Mouse (Mus musculus) liver, embryonic 14.5 days (tissue): ENCODE data around the gene Foxj1. TPM values are rescaled to one million over a fixed set of nuclear protein-coding genes. Genes with fewer than 3 reads are reported as not detected.

Source experiments
- ATAC-seq: fragments of 200-750 bp; cut with Nextera tagmentation; 2 replicates; pipeline ENCODE4 v1.8.0; 2017; ENCODE audit warnings: moderate number of reproducible peaks, mild to moderate bottlenecking, moderate library complexity; ENCODE audit not compliant: insufficient read depth
- DNase-seq, 3 experiments: peaks; one replicate each; pipeline ENCODE4 v3.0.0-alpha.2; 2012 to 2013; ENCODE audit warnings: low read depth in 3 of 3, low spot score in 3 of 3
- H3K27ac ChIP-seq: fragments of 300-500 bp; sonication (generic); 2 replicates; pipeline ENCODE4 v1.5.1; 2014; ENCODE audit warnings: moderate library complexity, mild to moderate bottlenecking, control low read depth, inconsistent platforms
- H3K27me3 ChIP-seq: fragments of 300-500 bp; sonication (generic); 2 replicates; pipeline ENCODE4 v1.6.1; 2014; ENCODE audit warnings: mild to moderate bottlenecking, low read length, moderate library complexity; ENCODE audit not compliant: control insufficient read depth, insufficient read depth
- H3K36me3 ChIP-seq: fragments of 300-500 bp; sonication (generic); replicated peaks from 2 replicates; pipeline ENCODE4 v1.6.1; 2014; ENCODE audit warnings: low read depth; ENCODE audit not compliant: control insufficient read depth, insufficient read depth
- H3K4me1 ChIP-seq, 2 experiments: fragments of 200-500 bp in 1 of 2; fragments of 300-500 bp in 1 of 2; sonication (generic) in 1 of 2; replicated peaks; 2 replicates each; pipeline ENCODE4 v1.6.1; 2012 to 2014; ENCODE audit warnings: antibody characterized with exemption in 1 of 2, inconsistent platforms in 1 of 2, low read length in 1 of 2; ENCODE audit not compliant: control insufficient read depth in 2 of 2, insufficient read depth in 2 of 2
- H3K4me2 ChIP-seq: fragments of 300-500 bp; sonication (generic); 2 replicates; pipeline ENCODE4 v1.6.1; 2014; ENCODE audit warnings: low read depth, mild to moderate bottlenecking, control low read depth, moderate library complexity
- H3K4me3 ChIP-seq, 2 experiments: fragments of 200-500 bp in 1 of 2; fragments of 300-500 bp in 1 of 2; sonication (generic) in 1 of 2; 2 replicates each; pipeline ENCODE4 v1.5.1; 2012 to 2014; ENCODE audit warnings: low read depth in 2 of 2, low read length in 2 of 2, mild to moderate bottlenecking in 2 of 2, control low read depth in 1 of 2, inconsistent platforms in 1 of 2, moderate library complexity in 1 of 2; ENCODE audit not compliant: insufficient read depth in 1 of 2
- H3K9ac ChIP-seq: fragments of 300-500 bp; sonication (generic); replicated peaks from 2 replicates; pipeline ENCODE4 v1.6.1; 2014; ENCODE audit warnings: mild to moderate bottlenecking, control low read depth, moderate library complexity
- H3K9me3 ChIP-seq: fragments of 300-500 bp; sonication (generic); 2 replicates; pipeline ENCODE4 v1.6.1; 2016; ENCODE audit warnings: low read length, mixed read lengths; ENCODE audit not compliant: control insufficient read depth
- CTCF ChIP-seq: IDR thresholded peaks from 2 replicates; pipeline ENCODE4 v1.5.1; 2016; ENCODE audit warnings: antibody characterized with exemption, low read depth, control low read depth
- EP300 ChIP-seq: IDR thresholded peaks from 2 replicates; pipeline ENCODE4 v1.6.1; 2016; ENCODE audit warnings: antibody characterized with exemption, low read depth
- WGBS: fragments of 180-500 bp; shearing (Covaris S2); extraction: QIAGEN DNeasy Blood & Tissue Kit; methylation state at CpG from one replicate; pipeline ENCODE4 v1.1.7; 2014; ENCODE audit not compliant: insufficient replicate concordance; 5-methylcytosine and 5-hydroxymethylcytosine counted together
- polyA plus RNA-seq, 2 experiments: library from polyadenylated mRNA; depleted of rRNA in 1 of 2; stranded (reverse) in 1 of 2; unstranded in 1 of 2; fragments of >200 nt; fragmentation: Nextera tagmentation in 1 of 2; extraction: Ambion mirVana in 1 of 2; gene quantifications; 2 replicates each; pipeline versions ENCODE4 v1.2.1 to v1.2.3; 2012 to 2014

The Foxj1 gene
- polyA plus RNA-seq, 2 experiments: 0.76 to 1.2 TPM

GRCm38 (mm10) chr11:116359652-116360051 is 24.5 kb upstream of the Foxj1 start:
- DNase-seq: no peak
- H3K9ac ChIP-seq: no peak overlapping the region
- no peaks in the 10 kb centered on the region for H3K9me3 ChIP-seq
- no peak overlapping the region for H3K4me3 ChIP-seq
- WGBS: 80% methylated on average over 12 of the region's 12 CpGs
- no peak overlapping the region for H3K4me2 ChIP-seq
- H3K27me3 ChIP-seq: no peaks in the 10 kb centered on the region
- TF ChIP-seq CTCF (no peak), EP300 (no peak)
- no peak for ATAC-seq
- no peak overlapping the region for H3K27ac ChIP-seq
- no peaks in the 10 kb centered on the region for H3K36me3 ChIP-seq
- H3K4me1 ChIP-seq: peaks cover 0 to 4% of the 10 kb centered on the region in 2 experiments; a peak in 1 of 4 replicates

GRCm38 (mm10) chr11:116358926-116359637 is 23.9 kb upstream of the Foxj1 start:
- WGBS: 59% methylated on average over 15 of the region's 15 CpGs
- DNase-seq: no peak
- no peaks in the 10 kb centered on the region for H3K9me3 ChIP-seq
- H3K27ac ChIP-seq: no peak overlapping the region
- no peak overlapping the region for H3K4me2 ChIP-seq
- TF ChIP-seq CTCF: no peak
- no peak for TF ChIP-seq EP300
- H3K4me1 ChIP-seq: peaks cover 0 to 4% of the 10 kb centered on the region in 2 experiments; a peak in 1 of 4 replicates
- H3K4me3 ChIP-seq: no peak overlapping the region
- ATAC-seq: no peak
- no peaks in the 10 kb centered on the region for H3K36me3 ChIP-seq
- H3K27me3 ChIP-seq: no peaks in the 10 kb centered on the region
- H3K9ac ChIP-seq: no peak overlapping the region

GRCm38 (mm10) chr11:116354521-116354920 is 19.3 kb upstream of the Foxj1 start:
- Histone ChIP-seq H3K4me2 (no peak overlapping the region), H3K9me3 (no peaks in the 10 kb centered on the region), H3K9ac (no peak overlapping the region), H3K27ac (no peak overlapping the region), H3K27me3 (no peaks in the 10 kb centered on the region), H3K4me3 (no peak overlapping the region), H3K36me3 (no peaks in the 10 kb centered on the region), H3K4me1 (no peaks in the 10 kb centered on the region)
- no peak for ATAC-seq
- no peak for TF ChIP-seq EP300
- 68% methylated on average over 17 of the region's 17 CpGs for WGBS
- no peak for DNase-seq

DNA sequence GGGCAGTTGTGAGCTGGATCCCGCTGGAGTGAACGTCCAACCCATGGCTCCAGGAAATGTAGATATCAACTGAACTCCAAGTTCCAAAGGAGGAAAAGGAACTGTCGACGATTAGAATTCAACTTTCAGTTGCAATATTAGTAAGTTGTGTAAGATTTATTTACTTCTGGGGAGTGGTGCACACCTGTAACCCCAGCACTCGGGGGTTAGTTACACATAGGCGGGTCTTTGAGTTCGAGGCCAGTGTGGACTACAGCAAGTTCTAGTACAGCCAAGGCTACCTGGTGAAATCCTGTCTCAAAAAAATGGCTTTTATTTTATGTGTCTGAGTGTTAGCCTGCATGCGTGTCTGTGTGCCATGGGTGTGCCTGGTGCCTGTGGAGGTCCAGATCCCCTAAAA is 18.3 kb upstream of the Foxj1 start:
- H3K36me3 ChIP-seq: no peaks in the 10 kb centered on the region
- no peaks in the 10 kb centered on the region for H3K9me3 ChIP-seq
- no peak overlapping the region for H3K9ac ChIP-seq
- no peak overlapping the region for H3K27ac ChIP-seq
- WGBS: 70% methylated on average over 8 of the region's 8 CpGs
- no peak overlapping the region for H3K4me2 ChIP-seq
- H3K4me3 ChIP-seq: no peak overlapping the region
- TF ChIP-seq CTCF (no peak), EP300 (no peak)
- no peaks in the 10 kb centered on the region for H3K27me3 ChIP-seq
- DNase-seq (no peak), ATAC-seq (no peak)
- no peaks in the 10 kb centered on the region for H3K4me1 ChIP-seq

GRCm38 (mm10) chr11:116351294-116351693 is 16.1 kb upstream of the Foxj1 start:
- TF ChIP-seq EP300 (no peak), CTCF (no peak; the same call in 1 of the 2 replicates)
- no peak overlapping the region for H3K27ac ChIP-seq
- ATAC-seq (no peak), DNase-seq (no peak)
- no peaks in the 10 kb centered on the region for H3K9me3 ChIP-seq
- no peak overlapping the region for H3K9ac ChIP-seq
- no peaks in the 10 kb centered on the region for H3K36me3 ChIP-seq
- H3K27me3 ChIP-seq: no peaks in the 10 kb centered on the region
- H3K4me1 ChIP-seq: no peaks in the 10 kb centered on the region
- no peak overlapping the region for H3K4me3 ChIP-seq
- H3K4me2 ChIP-seq: no peak overlapping the region
- 66% methylated on average over 5 of the region's 5 CpGs for WGBS
